Mouse (Mus musculus): Measurements from ENCODE around the gene Gm43191. TPM values are rescaled to one million over a fixed set of nuclear protein-coding genes. Genes with fewer than 3 reads are reported as not detected.
"Not testable (repeated sequence)": the region's sequence is repeated elsewhere in the genome, so short reads cannot be mapped to it uniquely, and the experiment has no call there.

The Gm43191 gene
- polyA plus RNA-seq, 1 experiment: not detected

- DNase-seq: no peak
- WGBS: 39% methylated on average over 9 of the region's 9 CpGs
- H3K4me1 ChIP-seq (ENCODE audit: control insufficient read depth, insufficient read depth, low read length): peaks cover 10% of the 10 kb centered on the region
- TF ChIP-seq POLR2A (IDR thresholded peaks at IDR 0.05; ENCODE audit: borderline replicate concordance, extremely low read depth, low read depth, low read length) (no peak), CTCF (IDR thresholded peaks at IDR 0.05; ENCODE audit: insufficient read depth, low read length) (no peak)
- H3K4me3 ChIP-seq (replicated peaks; ENCODE audit: extremely low read depth, low read depth, low read length): peak overlapping the region; percentile 8
These were observed 29.9 kb upstream of the Gm43191 start for GRCm38 (mm10) chr3:116710941-116711340.

DNA sequence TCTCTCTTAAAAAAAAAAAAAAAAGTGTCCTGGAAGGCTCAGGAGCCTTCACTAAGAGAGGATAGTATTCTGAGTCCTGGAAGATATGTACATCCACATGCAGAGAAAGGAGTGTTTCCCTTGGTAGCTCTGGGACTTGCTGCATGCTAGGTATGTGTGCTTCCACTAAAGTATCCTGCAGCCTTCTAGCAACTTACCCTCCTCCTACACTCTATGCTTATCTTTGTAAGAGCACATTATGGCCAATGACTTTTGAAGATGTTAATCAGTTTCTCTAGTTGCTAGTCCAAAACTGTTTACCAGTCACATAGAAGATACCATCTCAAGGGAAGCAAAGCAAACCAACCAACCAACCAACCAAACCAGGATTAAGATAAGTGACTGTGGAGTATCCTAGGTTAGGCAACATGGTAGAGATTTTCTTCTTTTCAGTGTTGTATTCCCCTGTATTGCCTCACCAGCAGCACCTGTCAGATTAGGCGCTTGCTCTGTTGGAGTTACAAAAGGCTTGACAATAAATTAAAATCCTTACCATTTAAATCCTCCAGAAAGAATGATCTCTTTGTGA lies 24.7 kb upstream of the Gm43191 start:
- 98% methylated on average over 1 of the region's 1 CpGs for WGBS
- H3K4me3 ChIP-seq (replicated peaks; ENCODE audit: extremely low read depth, low read depth, low read length): no peak overlapping the region
- no peak for DNase-seq
- TF ChIP-seq CTCF (IDR thresholded peaks at IDR 0.05; ENCODE audit: insufficient read depth, low read length) (no peak), POLR2A (IDR thresholded peaks at IDR 0.05; ENCODE audit: borderline replicate concordance, extremely low read depth, low read depth, low read length) (no peak)
- no peaks in the 10 kb centered on the region; the same call in 1 of the 2 replicates for H3K4me1 ChIP-seq (ENCODE audit: control insufficient read depth, insufficient read depth, low read length)

GRCm38 (mm10) chr3:116703835-116704234 lies 22.8 kb upstream of the Gm43191 start:
- TF ChIP-seq POLR2A (IDR thresholded peaks at IDR 0.05; ENCODE audit: borderline replicate concordance, extremely low read depth, low read depth, low read length) (no peak), CTCF (IDR thresholded peaks at IDR 0.05; ENCODE audit: insufficient read depth, low read length) (no peak)
- H3K4me3 ChIP-seq (replicated peaks; ENCODE audit: extremely low read depth, low read depth, low read length): no peak overlapping the region
- H3K4me1 ChIP-seq (ENCODE audit: control insufficient read depth, insufficient read depth, low read length): no peaks in the 10 kb centered on the region
- no peak for DNase-seq
- 93% methylated on average over 5 of the region's 5 CpGs for WGBS

- no peak for DNase-seq
- no peaks in the 10 kb centered on the region for H3K4me1 ChIP-seq (ENCODE audit: control insufficient read depth, insufficient read depth, low read length)
- H3K4me3 ChIP-seq (replicated peaks; ENCODE audit: extremely low read depth, low read depth, low read length): no peak overlapping the region
- TF ChIP-seq CTCF (IDR thresholded peaks at IDR 0.05; ENCODE audit: insufficient read depth, low read length) (no peak), POLR2A (IDR thresholded peaks at IDR 0.05; ENCODE audit: borderline replicate concordance, extremely low read depth, low read depth, low read length) (no peak)
- 83% methylated on average over 1 of the region's 1 CpGs for WGBS
These were observed 21.7 kb upstream of the Gm43191 start for GRCm38 (mm10) chr3:116702647-116703272.

DNA sequence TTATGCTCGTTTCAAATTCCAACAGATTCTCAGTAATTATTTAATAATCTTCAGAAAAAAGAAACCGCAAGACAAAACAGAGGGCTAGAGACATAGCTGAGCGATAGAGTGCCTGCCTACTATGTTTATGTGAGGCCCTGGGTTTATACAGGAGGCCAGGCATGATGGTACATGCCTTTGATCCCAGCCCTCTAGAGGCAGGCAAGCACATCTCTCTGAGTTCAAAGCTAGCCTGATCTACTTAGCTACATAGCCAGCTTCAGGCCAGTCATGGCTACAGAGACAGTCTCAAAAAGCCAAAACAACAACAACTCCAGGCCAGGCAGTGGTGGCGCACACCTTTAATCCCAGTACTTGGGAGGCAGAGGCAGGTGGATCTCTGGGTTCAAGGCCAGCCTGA lies 20.5 kb upstream of the Gm43191 start:
- no peak for DNase-seq
- TF ChIP-seq CTCF (IDR thresholded peaks at IDR 0.05; ENCODE audit: insufficient read depth, low read length): no peak
- TF ChIP-seq POLR2A (IDR thresholded peaks at IDR 0.05; ENCODE audit: borderline replicate concordance, extremely low read depth, low read depth, low read length): no peak
- Histone ChIP-seq H3K4me1 (ENCODE audit: control insufficient read depth, insufficient read depth, low read length) (no peaks in the 10 kb centered on the region), H3K4me3 (replicated peaks; ENCODE audit: extremely low read depth, low read depth, low read length) (no peak overlapping the region)
- 93% methylated on average over 4 of the region's 4 CpGs for WGBS

DNA sequence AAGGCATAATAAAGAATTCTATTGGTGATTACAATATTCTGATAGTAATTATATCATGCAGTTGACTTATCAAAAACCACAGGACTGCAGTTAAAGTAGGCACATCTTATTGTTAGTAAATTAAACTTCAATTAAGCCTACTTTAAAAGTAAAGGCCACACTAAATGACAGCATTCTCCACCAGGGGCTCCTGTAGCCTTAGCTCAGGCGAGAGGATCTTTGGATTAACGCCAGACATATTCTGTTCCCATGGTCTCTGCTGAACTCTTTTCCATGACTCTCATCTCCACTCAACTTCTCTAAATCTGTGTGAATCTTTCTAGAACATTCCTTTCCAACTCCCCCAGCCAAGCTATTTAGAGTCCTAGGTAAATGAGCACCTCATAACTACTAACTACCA lies 17.7 kb upstream of the Gm43191 start:
- TF ChIP-seq POLR2A (IDR thresholded peaks at IDR 0.05; ENCODE audit: borderline replicate concordance, extremely low read depth, low read depth, low read length): no peak
- no peak for TF ChIP-seq CTCF (IDR thresholded peaks at IDR 0.05; ENCODE audit: insufficient read depth, low read length)
- H3K4me1 ChIP-seq (ENCODE audit: control insufficient read depth, insufficient read depth, low read length): no peaks in the 10 kb centered on the region
- H3K4me3 ChIP-seq (replicated peaks; ENCODE audit: extremely low read depth, low read depth, low read length): no peak overlapping the region
- no peak for DNase-seq
- WGBS: 54% methylated on average over 2 of the region's 2 CpGs

DNA sequence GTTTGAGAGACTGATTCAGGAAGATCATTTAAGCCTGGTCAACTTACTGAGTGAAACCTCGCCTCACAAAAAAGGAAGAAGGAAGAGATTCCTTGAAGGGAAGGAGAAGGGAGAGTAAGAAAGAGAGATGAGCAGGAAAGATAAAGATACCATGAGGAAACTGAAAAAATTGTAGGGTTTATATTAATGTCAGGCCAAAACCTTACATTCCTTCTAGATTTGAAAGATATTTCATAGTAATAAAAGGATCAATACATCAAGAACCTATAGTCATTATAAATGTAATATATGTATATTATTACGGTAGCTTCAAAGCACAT lies 14.6 kb upstream of the Gm43191 start:
- no peak for TF ChIP-seq POLR2A (IDR thresholded peaks at IDR 0.05; ENCODE audit: borderline replicate concordance, extremely low read depth, low read depth, low read length)
- no peak for TF ChIP-seq CTCF (IDR thresholded peaks at IDR 0.05; ENCODE audit: insufficient read depth, low read length)
- no peak overlapping the region for H3K4me3 ChIP-seq (replicated peaks; ENCODE audit: extremely low read depth, low read depth, low read length)
- WGBS: 89% methylated on average over 2 of the region's 2 CpGs
- H3K4me1 ChIP-seq (ENCODE audit: control insufficient read depth, insufficient read depth, low read length): no peaks in the 10 kb centered on the region
- DNase-seq: no peak

- no peak overlapping the region for H3K4me3 ChIP-seq (replicated peaks; ENCODE audit: extremely low read depth, low read depth, low read length)
- no peak for DNase-seq
- no peaks in the 10 kb centered on the region for H3K4me1 ChIP-seq (ENCODE audit: control insufficient read depth, insufficient read depth, low read length)
- TF ChIP-seq POLR2A (IDR thresholded peaks at IDR 0.05; ENCODE audit: borderline replicate concordance, extremely low read depth, low read depth, low read length): no peak
- no peak for TF ChIP-seq CTCF (IDR thresholded peaks at IDR 0.05; ENCODE audit: insufficient read depth, low read length)
- WGBS: 84% methylated on average over 8 of the region's 8 CpGs
These were observed 14.1 kb upstream of the Gm43191 start for GRCm38 (mm10) chr3:116694955-116695665.

GRCm38 (mm10) chr3:116694312-116694711 lies 13.3 kb upstream of the Gm43191 start:
- Histone ChIP-seq H3K4me3 (replicated peaks; ENCODE audit: extremely low read depth, low read depth, low read length) (no peak overlapping the region), H3K4me1 (ENCODE audit: control insufficient read depth, insufficient read depth, low read length) (no peaks in the 10 kb centered on the region)
- WGBS: 92% methylated on average over 3 of the region's 3 CpGs
- DNase-seq: no peak
- no peak for TF ChIP-seq CTCF (IDR thresholded peaks at IDR 0.05; ENCODE audit: insufficient read depth, low read length)
- no peak for TF ChIP-seq POLR2A (IDR thresholded peaks at IDR 0.05; ENCODE audit: borderline replicate concordance, extremely low read depth, low read depth, low read length)

GRCm38 (mm10) chr3:116664281-116664680 lies 16.8 kb downstream of the Gm43191 start:
- DNase-seq; H3K4me3 ChIP-seq (replicated peaks; ENCODE audit: extremely low read depth, low read depth, low read length): not testable (repeated sequence)
- WGBS: 94% methylated on average over 9 of the region's 9 CpGs
- peaks cover 11% of the 10 kb centered on the region for H3K4me1 ChIP-seq (ENCODE audit: control insufficient read depth, insufficient read depth, low read length)

Measured in lung, adult 2 months (tissue).